Mouse (Mus musculus): ENCODE results near the gene Vwa7.

- no peak for TF ChIP-seq EP300 (IDR thresholded peaks at IDR 0.05)
- no peak for TF ChIP-seq CTCF (IDR thresholded peaks at IDR 0.05)
Measured at GRCm38 (mm10) chr17:35026206-35026605, 9.8 kb downstream of the Vwa7 start.
